In the genomic region with DNA sequence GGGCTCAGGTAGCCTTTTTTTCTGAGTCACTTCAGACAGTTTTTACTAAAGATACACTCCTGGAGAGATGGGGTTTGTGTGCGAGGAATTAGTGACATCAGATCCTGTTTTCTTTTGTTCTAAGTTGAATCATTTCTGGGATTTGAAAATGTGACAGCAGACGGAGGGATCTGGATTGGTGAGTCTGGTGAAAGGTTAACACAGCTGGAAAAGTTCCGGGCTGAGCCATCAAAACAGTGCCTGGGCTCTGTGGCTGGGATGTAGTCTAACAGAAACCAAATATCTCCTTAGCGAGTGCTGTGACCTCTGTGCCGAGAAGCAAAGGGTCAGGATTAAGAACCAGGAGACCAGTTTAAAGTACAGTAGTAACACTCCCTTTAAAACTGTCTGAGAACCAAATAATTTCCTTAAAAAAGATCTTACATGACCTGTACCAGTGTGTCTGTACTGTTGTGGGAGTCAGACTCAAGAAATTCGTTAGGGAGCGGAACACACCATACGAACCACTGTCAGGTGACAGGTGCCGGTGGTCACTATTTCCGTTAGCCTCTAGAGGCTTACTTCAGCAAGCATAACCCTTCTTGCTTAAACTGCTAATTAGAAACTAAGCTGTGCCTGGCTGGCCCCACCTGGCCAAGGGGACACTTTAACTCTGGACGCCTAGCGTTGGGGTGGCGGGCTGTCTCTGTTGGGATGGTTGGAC, we compare ENCODE assay signal across 12 mouse cellular contexts. TPM values are rescaled to one million over a fixed set of nuclear protein-coding genes. Genes with fewer than 3 reads are reported as not detected.
DNase-seq lines count a peak whose midpoint lies in the region; ATAC-seq and TF ChIP-seq lines count a peak whose summit lies in the region.
"Had no signal": no experiment of that assay in that cellular context is flagged by ENCODE, and none has a peak within 500 bp of the region (broad histone marks: within the 10 kb centered on the region; RNA-seq: fewer than 3 reads in every experiment).

No protein-coding gene starts in this region.

- TF ChIP-seq CTCF in small intestine, adult 2 months (IDR thresholded peaks at IDR 0.05; ENCODE audit: extremely low read depth, insufficient read length, insufficient replicate concordance, low read depth, low read length), result no peak

- peaks cover 19% of the 10 kb centered on the region for H3K36me3 ChIP-seq in midbrain, embryonic 12.5 days
- H3K36me3 ChIP-seq in midbrain, embryonic 10.5 days, result peaks cover 43% of the 10 kb centered on the region
- H3K36me3 ChIP-seq in kidney, embryonic 16.5 days (ENCODE audit: insufficient read depth, low read length), result no peaks in the 10 kb centered on the region
- 0 out of 2 replicates have a peak, but pooled peaks cover 2% of the 10 kb centered on the region for H3K36me3 ChIP-seq in small intestine, adult 2 months (ENCODE audit: control insufficient read depth, insufficient read depth, low read length)

- H3K9me3 ChIP-seq in midbrain, embryonic 12.5 days, result no peaks in the 10 kb centered on the region
- H3K9me3 ChIP-seq in midbrain, embryonic 10.5 days (replicated peaks), result 0 out of 2 replicates have a peak, but pooled peaks cover 6% of the 10 kb centered on the region
- H3K9me3 ChIP-seq in kidney, embryonic 16.5 days (ENCODE audit: low read length), result no peaks in the 10 kb centered on the region

- no peak for TF ChIP-seq POLR2A in small intestine, adult 2 months (IDR thresholded peaks at IDR 0.05; ENCODE audit: low read depth, low read length)

- H3K4me3 ChIP-seq in midbrain, embryonic 12.5 days, result no peak overlapping the region
- H3K4me3 ChIP-seq in midbrain, embryonic 10.5 days, result no peak overlapping the region
- H3K4me3 ChIP-seq in kidney, embryonic 16.5 days (ENCODE audit: low read length), result peak overlapping the region; percentile 5; the same call in 1 of the 2 replicates
- no peak overlapping the region for H3K4me3 ChIP-seq in small intestine, adult 2 months (ENCODE audit: low read depth, low read length)

- 0 out of 2 replicates have a peak overlapping the region, but pooled peaks have one; percentile 6 for H3K4me2 ChIP-seq in midbrain, embryonic 12.5 days (replicated peaks)
- H3K4me2 ChIP-seq in kidney, embryonic 16.5 days (replicated peaks; ENCODE audit: low read depth, low read length), result peak overlapping the region; percentile 92

- peak; percentile 46 for DNase-seq in gastrocnemius, postnatal 14 days
- no peak for DNase-seq in gastrocnemius, postnatal 4 days (ENCODE audit: low spot score in 2 of 2)
- no peak for DNase-seq in midbrain, embryonic 10.5 days (ENCODE audit: low spot score)
- DNase-seq in layer of hippocampus, adult 18-20 months (ENCODE audit: low spot score in 2 of 2), result no peak
- no peak for DNase-seq in cerebellum, postnatal 10 days
- DNase-seq: adrenal gland, postnatal 14 days; cerebellum, adult 18-20 months; lung, postnatal 10 days; thymus, adult 2 months had no signal

- 68% methylated on average over 13 of the region's 13 CpGs for WGBS in midbrain, embryonic 12.5 days
- WGBS in midbrain, embryonic 10.5 days, result 73% methylated on average over 13 of the region's 13 CpGs
- 42% methylated on average over 13 of the region's 13 CpGs for WGBS in kidney, embryonic 16.5 days
- 84% methylated on average over 13 of the region's 13 CpGs for WGBS in small intestine, adult 2 months

- no peak for ATAC-seq in midbrain, embryonic 12.5 days (ENCODE audit: low FRiP score, low read depth)
- ATAC-seq in kidney, embryonic 16.5 days (ENCODE audit: low FRiP score, low TSS enrichment), result no peak

- no peaks in the 10 kb centered on the region for H3K27me3 ChIP-seq in midbrain, embryonic 12.5 days
- H3K27me3 ChIP-seq in midbrain, embryonic 10.5 days (ENCODE audit: low read depth, poor library complexity, severe bottlenecking), result no peaks in the 10 kb centered on the region
- no peaks in the 10 kb centered on the region for H3K27me3 ChIP-seq in kidney, embryonic 16.5 days (ENCODE audit: insufficient read depth, low read length)
- no peaks in the 10 kb centered on the region for H3K27me3 ChIP-seq in small intestine, adult 2 months (ENCODE audit: control insufficient read depth, insufficient read depth, low read length)

- H3K4me1 ChIP-seq in midbrain, embryonic 12.5 days, result peaks cover 65% of the 10 kb centered on the region
- H3K4me1 ChIP-seq in midbrain, embryonic 10.5 days, result peaks cover 66% of the 10 kb centered on the region
- H3K4me1 ChIP-seq in kidney, embryonic 16.5 days (ENCODE audit: insufficient read depth, low read length), result peaks cover 74% of the 10 kb centered on the region
- H3K4me1 ChIP-seq in small intestine, adult 2 months (ENCODE audit: control insufficient read depth, insufficient read depth, insufficient read length, low read length), result peaks cover 6% of the 10 kb centered on the region; the same call in 1 of the 2 replicates

- no peak overlapping the region for H3K27ac ChIP-seq in midbrain, embryonic 12.5 days (replicated peaks)
- no peak overlapping the region for H3K27ac ChIP-seq in midbrain, embryonic 10.5 days (replicated peaks)
- H3K27ac ChIP-seq in kidney, embryonic 16.5 days (ENCODE audit: low read length), result peak overlapping the region; percentile 35; the same call in 1 of the 2 replicates
- H3K27ac ChIP-seq in small intestine, adult 2 months (ENCODE audit: insufficient read depth, low read depth, low read length), result peak overlapping the region; percentile 5

- intact Hi-C loops in gastrocnemius, postnatal 14 days (cut with DNase I; ENCODE audit: low total_unique reads), result no loop called here

- H3K9ac ChIP-seq in midbrain, embryonic 12.5 days (replicated peaks), result no peak overlapping the region
- H3K9ac ChIP-seq in kidney, embryonic 16.5 days (replicated peaks; ENCODE audit: low read length), result peak overlapping the region; percentile 46

RNA-seq across cellular contexts. Expression of gene Sept11, which starts 4.1 kb away (rescaled TPM):
- total RNA-seq in gastrocnemius, postnatal 14 days (2021), result 100 to 1,000 TPM; 101 to 111 TPM
- total RNA-seq in gastrocnemius, postnatal 4 days (2021), result 100 to 1,000 TPM; 246 to 256 TPM
- polyA plus RNA-seq in midbrain, embryonic 12.5 days (2016; fragmentation: Nextera tagmentation; extraction: Ambion mirVana), result 260 and 272 TPM in 2 replicates
- 251 and 274 TPM in 2 replicates for polyA plus RNA-seq in midbrain, embryonic 10.5 days (2016; fragmentation: Nextera tagmentation; extraction: Ambion mirVana)
- 216 and 232 TPM in 2 replicates for polyA plus RNA-seq in kidney, embryonic 16.5 days (2015; fragmentation: Nextera tagmentation; extraction: Ambion mirVana)
- 7.0 and 12.9 TPM in 2 replicates for polyA plus RNA-seq in small intestine, adult 2 months (2012; rRNA removed)
- 10 to 100 TPM; 99.0 to 99.4 TPM for total RNA-seq in layer of hippocampus, adult 18-20 months (2021)

RNA-seq across cellular contexts. Expression of gene Sowahb, which starts 52.5 kb away (rescaled TPM):
- not detected for total RNA-seq in gastrocnemius, postnatal 14 days (2021)
- total RNA-seq in gastrocnemius, postnatal 4 days (2021), result under 1 TPM in 1 of 2 experiments, not detected in 1; 0.07 TPM
- 0.04 and 0.10 TPM in 2 replicates for polyA plus RNA-seq in midbrain, embryonic 12.5 days (2016; fragmentation: Nextera tagmentation; extraction: Ambion mirVana)
- 0.12 and 0.26 TPM in 2 replicates for polyA plus RNA-seq in midbrain, embryonic 10.5 days (2016; fragmentation: Nextera tagmentation; extraction: Ambion mirVana)
- polyA plus RNA-seq in kidney, embryonic 16.5 days (2015; fragmentation: Nextera tagmentation; extraction: Ambion mirVana), result 1.4 and 1.7 TPM in 2 replicates
- 15.4 and 33.6 TPM in 2 replicates for polyA plus RNA-seq in small intestine, adult 2 months (2012; rRNA removed)
- total RNA-seq in layer of hippocampus, adult 18-20 months (2021), result 1 to 10 TPM; 2.8 to 3.8 TPM

Comparison
In these comparisons a context has a peak if more than half of its experiments do, and no peak if none do; other contexts are left out.
1. H3K27ac ChIP-seq: peak in kidney, embryonic 16.5 days (single experiment) and small intestine, adult 2 months (single experiment); none in midbrain, embryonic 12.5 days (single experiment) and midbrain, embryonic 10.5 days (single experiment).
2. RNA of gene Sept11, which starts 4.1 kb away (polyA plus RNA-seq): 260 to 272 TPM in midbrain, embryonic 12.5 days, 251 to 274 TPM in midbrain, embryonic 10.5 days and 216 to 232 TPM in kidney, embryonic 16.5 days; 7.0 to 12.9 TPM in small intestine, adult 2 months; every median in the first group is over 10 times any median in the second.